In the genomic region with DNA sequence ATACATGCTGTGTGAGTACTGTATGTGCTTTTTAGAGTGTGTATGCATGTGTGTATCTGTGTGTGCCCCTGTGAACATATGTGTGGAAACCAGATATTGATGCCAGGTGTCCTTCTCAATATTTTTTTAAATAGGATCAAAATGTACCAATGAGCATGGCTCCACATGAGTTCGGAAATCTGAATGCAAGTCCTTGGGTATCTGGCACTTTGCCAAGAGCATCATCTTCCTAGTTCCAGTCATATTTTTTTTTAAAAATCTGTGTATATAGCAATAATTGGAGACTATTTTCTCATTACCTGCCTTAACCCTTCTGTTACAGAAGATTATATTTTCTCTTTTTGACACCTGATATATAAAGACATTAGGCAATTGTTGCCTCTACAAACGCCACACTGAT, we compare ENCODE assay signal across 16 mouse cellular contexts.
"Had no signal": no experiment of that assay in that cellular context is flagged by ENCODE, and none has a peak within 500 bp of the region (broad histone marks: within the 10 kb centered on the region; RNA-seq: fewer than 3 reads in every experiment).

No protein-coding gene starts in this region.

- DNase-seq: layer of hippocampus, postnatal 36 days; liver; lung, adult 18-20 months; lung, postnatal 10 days; lung, postnatal 36 days; thymus, adult 18-20 months; thymus, postnatal 36 days had no signal

- H3K27ac ChIP-seq: intestine, embryonic 15.5 days; kidney, postnatal 0 days; limb, embryonic 10.5 days; limb, embryonic 13.5 days; liver, embryonic 12.5 days; liver, embryonic 15.5 days; lung, embryonic 15.5 days; midbrain, embryonic 10.5 days had no signal

- H3K4me3 ChIP-seq: intestine, embryonic 15.5 days; limb, embryonic 10.5 days; limb, embryonic 13.5 days; liver, embryonic 12.5 days; liver, embryonic 15.5 days; lung, embryonic 15.5 days; megakaryocyte, embryonic 14.5 days; midbrain, embryonic 10.5 days had no signal

- H3K4me1 ChIP-seq: intestine, embryonic 15.5 days; liver, embryonic 12.5 days; lung, embryonic 15.5 days; megakaryocyte, embryonic 14.5 days had no signal

- H3K27me3 ChIP-seq: intestine, embryonic 15.5 days; liver, embryonic 12.5 days; liver, embryonic 15.5 days; lung, embryonic 15.5 days; megakaryocyte, embryonic 14.5 days had no signal

- H3K36me3 ChIP-seq: intestine, embryonic 15.5 days; limb, embryonic 10.5 days; limb, embryonic 13.5 days; liver, embryonic 12.5 days; liver, embryonic 15.5 days; lung, embryonic 15.5 days; midbrain, embryonic 10.5 days had no signal
